Mouse (Mus musculus) CD4-positive helper T cell, adult 2 months (primary cell): ENCODE data around the gene 2900011O08Rik.
"Not testable (repeated sequence)": the region's sequence is repeated elsewhere in the genome, so short reads cannot be mapped to it uniquely, and the experiment has no call there.

Experiments used
- DNase-seq: peaks from one replicate; pipeline ENCODE4 v3.0.0-alpha.2; 2012; ENCODE audit warnings: low read depth, missing footprints, low spot score

2900011O08Rik gene

GRCm38 (mm10) chr16:13986574-13987478 is at the start of gene 2900011O08Rik, which contains the start of gene Ifitm7:
2900011O08Rik (plus strand) TSS chr16:13986604.
Ifitm7 (minus strand) TSS chr16:13986888.
- DNase-seq, result no peak

- DNase-seq, result no peak
These were observed 46.1 kb upstream of the 2900011O08Rik start for GRCm38 (mm10) chr16:13940139-13940846.

- no peak for DNase-seq
These were observed 45.5 kb upstream of the 2900011O08Rik start for GRCm38 (mm10) chr16:13940847-13941395.

GRCm38 (mm10) chr16:13944178-13944577 is 42.2 kb upstream of the 2900011O08Rik start:
- no peak for DNase-seq

- no peak for DNase-seq
These were observed 41.7 kb upstream of the 2900011O08Rik start for GRCm38 (mm10) chr16:13944752-13945151.

- no peak for DNase-seq
These were observed 41.3 kb upstream of the 2900011O08Rik start for GRCm38 (mm10) chr16:13945153-13945552.

- no peak for DNase-seq
These were observed 40.1 kb upstream of the 2900011O08Rik start for GRCm38 (mm10) chr16:13946306-13946705.

GRCm38 (mm10) chr16:13951245-13951644 is 35.2 kb upstream of the 2900011O08Rik start:
- DNase-seq, result no peak

GRCm38 (mm10) chr16:13962053-13962452 is 24.4 kb upstream of the 2900011O08Rik start:
- no peak for DNase-seq

- no peak for DNase-seq
These were observed 17.3 kb upstream of the 2900011O08Rik start for GRCm38 (mm10) chr16:13969096-13969495.

- no peak for DNase-seq
These were observed 14.4 kb upstream of the 2900011O08Rik start for GRCm38 (mm10) chr16:13972051-13972450.

- not testable (repeated sequence) for DNase-seq
These were observed 10.0 kb upstream of the 2900011O08Rik start for GRCm38 (mm10) chr16:13976358-13976896.

GRCm38 (mm10) chr16:13977026-13977425 is 9.4 kb upstream of the 2900011O08Rik start:
- DNase-seq, result not testable (repeated sequence)

GRCm38 (mm10) chr16:13981726-13982125 is 4.7 kb upstream of the 2900011O08Rik start:
- DNase-seq, result not testable (repeated sequence)

- no peak for DNase-seq
These were observed 3.2 kb upstream of the 2900011O08Rik start for GRCm38 (mm10) chr16:13983161-13983560.

- DNase-seq, result no peak
These were observed 219 bp upstream of the 2900011O08Rik start for GRCm38 (mm10) chr16:13986197-13986573.

GRCm38 (mm10) chr16:13992518-13993248 is 6.3 kb downstream of the 2900011O08Rik start:
- DNase-seq, result no peak

GRCm38 (mm10) chr16:13994076-13994475 is 7.7 kb downstream of the 2900011O08Rik start:
- DNase-seq, result no peak

GRCm38 (mm10) chr16:13994502-13994901 is 8.1 kb downstream of the 2900011O08Rik start:
- no peak for DNase-seq

GRCm38 (mm10) chr16:14003386-14004130 is 17.2 kb downstream of the 2900011O08Rik start:
- DNase-seq, result no peak
